Mouse (Mus musculus) MEL (cell line): ENCODE results near the gene Slc44a3. TPM values are rescaled to one million over a fixed set of nuclear protein-coding genes. Genes with fewer than 3 reads are reported as not detected.

ENCODE experiments used
- DNase-seq: peaks from one replicate; pipeline ENCODE4 v3.0.0; 2011; ENCODE audit warnings: low read depth, low spot score
- H3K27ac ChIP-seq: 2 replicates; pipeline ENCODE4 v1.5.1; 2012; ENCODE audit warnings: low read depth, mild to moderate bottlenecking, control low read depth, low read length, moderate library complexity; ENCODE audit not compliant: control insufficient read depth
- H3K27me3 ChIP-seq, 2 experiments: fragments of 150-350 bp in 1 of 2; sonication (generic) in 1 of 2; 2 replicates each; pipeline ENCODE4 v1.6.1; 2012; ENCODE audit warnings: low read length in 2 of 2, mild to moderate bottlenecking in 2 of 2, improper control_type of control experiment in 1 of 2, moderate library complexity in 1 of 2; ENCODE audit not compliant: insufficient read depth in 2 of 2, control insufficient read depth in 1 of 2
- H3K36me3 ChIP-seq, 2 experiments: 2 replicates each; pipeline ENCODE4 v1.6.1; 2012 to 2014; ENCODE audit warnings: low read length in 2 of 2, improper control_type of control experiment in 1 of 2, inconsistent platforms in 1 of 2, mild to moderate bottlenecking in 1 of 2; ENCODE audit not compliant: insufficient read depth in 2 of 2, control insufficient read depth in 1 of 2
- H3K4me1 ChIP-seq, 2 experiments: fragments of 150-350 bp in 1 of 2; sonication (generic) in 1 of 2; 2 replicates each; pipeline ENCODE4 v1.6.1; 2012; ENCODE audit warnings: low read length in 2 of 2, improper control_type of control experiment in 1 of 2, mild to moderate bottlenecking in 1 of 2; ENCODE audit not compliant: insufficient read depth in 2 of 2, control insufficient read depth in 1 of 2
- H3K4me3 ChIP-seq, 2 experiments: fragments of 150-350 bp in 1 of 2; sonication (generic) in 1 of 2; 2 replicates each; pipeline ENCODE4 v1.5.1; 2012; ENCODE audit warnings: low read depth in 2 of 2, low read length in 2 of 2, mild to moderate bottlenecking in 2 of 2, moderate library complexity in 2 of 2, control low read depth in 1 of 2, improper control_type of control experiment in 1 of 2; ENCODE audit not compliant: control insufficient read depth in 1 of 2, insufficient read depth in 1 of 2
- H3K79me2 ChIP-seq: 2 replicates; pipeline ENCODE4 v1.6.1; 2012; ENCODE audit warnings: mild to moderate bottlenecking, low read length, moderate library complexity; ENCODE audit not compliant: control insufficient read depth, poor library complexity, insufficient read depth
- H3K9ac ChIP-seq: 2 replicates; pipeline ENCODE4 v1.6.1; 2012; ENCODE audit warnings: low read depth, mild to moderate bottlenecking, control low read depth, low read length, moderate library complexity; ENCODE audit not compliant: control insufficient read depth, poor library complexity, severe bottlenecking
- H3K9me3 ChIP-seq: fragments of 150-350 bp; sonication (generic); replicated peaks from 2 replicates; pipeline ENCODE4 v1.6.1; 2012; ENCODE audit warnings: mild to moderate bottlenecking, low read length, improper control_type of control experiment, moderate library complexity; ENCODE audit not compliant: insufficient read depth
- CHD2 ChIP-seq: IDR thresholded peaks from 2 replicates; pipeline ENCODE4 v1.6.1; 2011; ENCODE audit warnings: low read length, improper control_type of control experiment
- CTCF ChIP-seq, 3 experiments: IDR thresholded peaks in 2 of 3; conservative IDR thresholded peaks in 1 of 3; 2 replicates each; pipeline ENCODE4 v1.5.1; 2011 to 2012; ENCODE audit warnings: low read length in 3 of 3, low read depth in 2 of 3, mild to moderate bottlenecking in 2 of 3, improper control_type of control experiment in 1 of 3, inconsistent platforms in 1 of 3, mixed read lengths in 1 of 3, moderate library complexity in 1 of 3; ENCODE audit not compliant: control insufficient read depth in 1 of 3, insufficient read depth in 1 of 3, poor library complexity in 1 of 3, severe bottlenecking in 1 of 3
- E2F4 ChIP-seq: IDR thresholded peaks from 2 replicates; pipeline ENCODE4 v1.6.1; 2011; ENCODE audit warnings: low read depth, low read length, improper control_type of control experiment, borderline replicate concordance
- ELF1 ChIP-seq: IDR thresholded peaks from 2 replicates; pipeline ENCODE4 v1.6.1; 2014; ENCODE audit warnings: low read depth, mild to moderate bottlenecking, inconsistent platforms, low read length, improper control_type of control experiment, moderate library complexity
- EP300 ChIP-seq, 2 experiments: IDR thresholded peaks; 2 replicates each; pipeline ENCODE4 v1.6.1; 2011; ENCODE audit warnings: improper control_type of control experiment in 2 of 2, low read length in 2 of 2, low read depth in 1 of 2, mild to moderate bottlenecking in 1 of 2
- ETS1 ChIP-seq: IDR thresholded peaks from 2 replicates; pipeline ENCODE4 v1.6.1; 2012; ENCODE audit warnings: low read depth, mild to moderate bottlenecking, inconsistent platforms, low read length, improper control_type of control experiment, moderate library complexity
- GABPA ChIP-seq: IDR thresholded peaks from 2 replicates; pipeline ENCODE4 v1.6.1; 2012; ENCODE audit warnings: low read depth, mild to moderate bottlenecking, inconsistent platforms, low read length, improper control_type of control experiment, moderate library complexity
- GATA1 ChIP-seq: IDR thresholded peaks from 2 replicates; pipeline ENCODE4 v1.6.1; 2011; ENCODE audit warnings: low read depth, low read length, improper control_type of control experiment
- JUND ChIP-seq: IDR thresholded peaks from 2 replicates; pipeline ENCODE4 v1.6.1; 2011; ENCODE audit warnings: low read depth, mild to moderate bottlenecking, improper control_type of control experiment, low read length
- MAFK ChIP-seq: IDR thresholded peaks from 2 replicates; pipeline ENCODE4 v1.6.1; 2011; ENCODE audit warnings: low read depth, mild to moderate bottlenecking, low read length, improper control_type of control experiment, borderline replicate concordance
- MAX ChIP-seq: IDR thresholded peaks from 2 replicates; pipeline ENCODE4 v1.6.1; 2011; ENCODE audit warnings: low read length, improper control_type of control experiment
- MAZ ChIP-seq: IDR thresholded peaks from 2 replicates; pipeline ENCODE4 v1.6.1; 2012; ENCODE audit warnings: low read depth, mild to moderate bottlenecking, inconsistent platforms, low read length, improper control_type of control experiment
- MYB ChIP-seq: IDR thresholded peaks from 2 replicates; pipeline ENCODE4 v1.6.1; 2011; ENCODE audit warnings: mild to moderate bottlenecking, low read depth, low read length, improper control_type of control experiment
- MYC ChIP-seq: IDR thresholded peaks from 2 replicates; pipeline ENCODE4 v1.6.1; 2011; ENCODE audit warnings: low read depth, mild to moderate bottlenecking, low read length, improper control_type of control experiment, moderate library complexity
- POLR2AphosphoS2 ChIP-seq: IDR thresholded peaks from 2 replicates; pipeline ENCODE4 v1.6.1; 2011; ENCODE audit warnings: low read length, improper control_type of control experiment
- POLR2AphosphoS5 ChIP-seq: IDR thresholded peaks from 2 replicates; pipeline ENCODE4 v1.6.1; 2012; ENCODE audit warnings: low read depth, borderline replicate concordance, mild to moderate bottlenecking, inconsistent platforms, low read length, moderate library complexity, mixed read lengths
- SIN3A ChIP-seq: IDR thresholded peaks from 2 replicates; pipeline ENCODE4 v1.6.1; 2012; ENCODE audit warnings: low read length, improper control_type of control experiment, inconsistent platforms
- SMC3 ChIP-seq: IDR thresholded peaks from 2 replicates; pipeline ENCODE4 v1.6.1; 2011; ENCODE audit warnings: low read depth, low read length, improper control_type of control experiment
- TAL1 ChIP-seq: IDR thresholded peaks from 2 replicates; pipeline ENCODE4 v1.6.1; 2012; ENCODE audit warnings: mild to moderate bottlenecking, inconsistent platforms, low read length, moderate library complexity, mixed read lengths
- TBP ChIP-seq: IDR thresholded peaks from 2 replicates; pipeline ENCODE4 v1.8.0; 2011; ENCODE audit warnings: low read depth, low read length, improper control_type of control experiment
- ZKSCAN1 ChIP-seq: IDR thresholded peaks from 2 replicates; pipeline ENCODE4 v1.6.1; 2012; ENCODE audit warnings: low read depth, mild to moderate bottlenecking, inconsistent platforms, low read length, improper control_type of control experiment, moderate library complexity
- ZNF384 ChIP-seq: IDR thresholded peaks from 2 replicates; pipeline ENCODE4 v1.6.1; 2012; ENCODE audit warnings: low read depth, mild to moderate bottlenecking, inconsistent platforms, low read length, improper control_type of control experiment
- polyA plus RNA-seq, 2 experiments: library from polyadenylated mRNA; stranded (reverse) in 1 of 2; unstranded in 1 of 2; fragments of >175 nt in 1 of 2; fragments of >200 nt in 1 of 2; gene quantifications; 2 replicates each; pipeline versions ENCODE4 v1.2.1 to v1.2.4; 2012; ENCODE audit warnings: low replicate concordance in 2 of 2, low read depth in 1 of 2; ENCODE audit not compliant: insufficient read length in 2 of 2, insufficient read depth in 1 of 2, missing spikeins in 1 of 2
- total RNA-seq: library from RNA; depleted of rRNA; stranded (reverse); fragments of 300-350 nt; gene quantifications from 2 replicates; pipeline ENCODE4 v1.2.3, GENCODE M21; 2012

The Slc44a3 gene
- total and polyA plus RNA-seq, 3 experiments, result 0.08 to 0.11 TPM; not detected in 1

GRCm38 (mm10) chr3:121558861-121559260 lies 26.7 kb upstream of the Slc44a3 start:
- TF ChIP-seq E2F4 (no peak), ZKSCAN1 (no peak), SMC3 (no peak), MAX (no peak), TBP (no peak), MAZ (no peak), MAFK (no peak), MYB (no peak), EP300 (IDR thresholded peaks at IDR 0.05; ENCODE audit: low read depth in 1 of 2, low read length in 2 of 2) (no peak), POLR2AphosphoS2 (no peak), TAL1 (no peak), ELF1 (no peak), POLR2AphosphoS5 (no peak), GABPA (no peak)
- no peak overlapping the region for H3K27ac ChIP-seq
- no peaks in the 10 kb centered on the region; a peak in 2 of 4 replicates for H3K27me3 ChIP-seq
- H3K4me3 ChIP-seq, result no peak overlapping the region
- no peaks in the 10 kb centered on the region for H3K4me1 ChIP-seq
- H3K79me2 ChIP-seq, result no peaks in the 10 kb centered on the region
- no peaks in the 10 kb centered on the region for H3K36me3 ChIP-seq
- DNase-seq, result no peak
- H3K9me3 ChIP-seq, result no peaks in the 10 kb centered on the region
- no peak overlapping the region for H3K9ac ChIP-seq

GRCm38 (mm10) chr3:121556304-121556703 lies 24.1 kb upstream of the Slc44a3 start:
- Histone ChIP-seq H3K36me3 (no peaks in the 10 kb centered on the region), H3K9ac (no peak overlapping the region), H3K4me3 (no peak overlapping the region), H3K79me2 (no peaks in the 10 kb centered on the region), H3K4me1 (no peaks in the 10 kb centered on the region), H3K27me3 (no peaks in the 10 kb centered on the region; a peak in 1 of 4 replicates), H3K9me3 (no peaks in the 10 kb centered on the region), H3K27ac (no peak overlapping the region)
- TF ChIP-seq TBP, result no peak
- no peak for TF ChIP-seq MAZ
- no peak for TF ChIP-seq MYC
- TF ChIP-seq CTCF (IDR thresholded peaks at IDR 0.05 in 2 of 3, conservative IDR thresholded peaks at IDR 0.05 in 1 of 3; ENCODE audit: control insufficient read depth in 1 of 3, insufficient read depth in 1 of 3, low read depth in 2 of 3, low read length in 3 of 3, poor library complexity in 1 of 3, severe bottlenecking in 1 of 3), result no peak
- no peak for TF ChIP-seq MAX
- TF ChIP-seq ZKSCAN1, result no peak
- no peak for TF ChIP-seq CHD2
- no peak for TF ChIP-seq MAFK
- TF ChIP-seq JUND, result no peak
- TF ChIP-seq MYB, result no peak
- TF ChIP-seq GATA1, result no peak
- TF ChIP-seq SIN3A, result no peak
- TF ChIP-seq GABPA, result no peak
- TF ChIP-seq ETS1, result no peak
- TF ChIP-seq ZNF384, result no peak
- DNase-seq, result no peak
